Mouse (Mus musculus) midbrain, embryonic 11.5 days (tissue): ENCODE measurements around the gene Prkci. TPM values are rescaled to one million over a fixed set of nuclear protein-coding genes. Genes with fewer than 3 reads are reported as not detected.

Experiments
- ATAC-seq: fragments of 200-750 bp; cut with Nextera tagmentation; 2 replicates; pipeline ENCODE4 v1.8.0; 2017; ENCODE audit warnings: moderate TSS enrichment, moderate library complexity; ENCODE audit not compliant: low FRiP score
- DNase-seq: peaks from one replicate; pipeline ENCODE4 v3.0.0; 2015; ENCODE audit warnings: low spot score; ENCODE audit errors: missing footprints
- H3K27ac ChIP-seq: fragments of 300-500 bp; sonication (generic); 2 replicates; pipeline ENCODE4 v1.5.1; 2014; ENCODE audit warnings: low read depth, low read length
- H3K27me3 ChIP-seq: fragments of 300-500 bp; sonication (generic); 2 replicates; pipeline ENCODE4 v1.6.1; 2014; ENCODE audit warnings: mild to moderate bottlenecking, low read length, moderate library complexity, mixed read lengths; ENCODE audit not compliant: control insufficient read depth, insufficient read depth
- H3K36me3 ChIP-seq: fragments of 300-500 bp; sonication (generic); 2 replicates; pipeline ENCODE4 v1.6.1; 2014; ENCODE audit warnings: mild to moderate bottlenecking, low read length, moderate library complexity, mixed read lengths; ENCODE audit not compliant: control insufficient read depth, insufficient read depth
- H3K4me1 ChIP-seq: fragments of 300-500 bp; sonication (generic); 2 replicates; pipeline ENCODE4 v1.6.1; 2014; ENCODE audit warnings: low read length; ENCODE audit not compliant: control insufficient read depth, insufficient read depth
- H3K4me2 ChIP-seq: fragments of 300-500 bp; sonication (generic); 2 replicates; pipeline ENCODE4 v1.6.1; 2014; ENCODE audit warnings: mild to moderate bottlenecking, moderate library complexity
- H3K4me3 ChIP-seq: fragments of 300-500 bp; sonication (generic); 2 replicates; pipeline ENCODE4 v1.5.1; 2014; ENCODE audit warnings: low read depth, low read length
- H3K9ac ChIP-seq: fragments of 300-500 bp; sonication (generic); 2 replicates; pipeline ENCODE4 v1.6.1; 2014; ENCODE audit warnings: low read length
- H3K9me3 ChIP-seq: fragments of 300-500 bp; sonication (generic); 2 replicates; pipeline ENCODE4 v1.6.1; 2016; ENCODE audit warnings: low read length; ENCODE audit not compliant: control insufficient read depth
- WGBS: fragments of 180-500 bp; shearing (Covaris S2); extraction: QIAGEN DNeasy Blood & Tissue Kit; methylation state at CpG from one replicate; pipeline ENCODE4 v1.1.7; 2014; 5-methylcytosine and 5-hydroxymethylcytosine counted together
- polyA plus RNA-seq: library from polyadenylated mRNA; unstranded; fragments of >200 nt; fragmentation: Nextera tagmentation; extraction: Ambion mirVana; gene quantifications from 2 replicates; pipeline ENCODE4 v1.2.1, GENCODE M21; 2014

Gene Prkci
- polyA plus RNA-seq, 1 experiment from 2014 or later = 37.9 TPM

GRCm38 (mm10) chr3:31004320-31005209, 9.0 kb downstream of the Prkci start:
- Histone ChIP-seq H3K4me2 (no peak overlapping the region), H3K4me3 (no peak overlapping the region), H3K27ac (no peak overlapping the region), H3K9me3 (no peaks in the 10 kb centered on the region; the same call in 1 of the 2 replicates), H3K27me3 (no peaks in the 10 kb centered on the region), H3K4me1 (no peaks in the 10 kb centered on the region; the same call in 1 of the 2 replicates), H3K36me3 (no peaks in the 10 kb centered on the region), H3K9ac (no peak overlapping the region)
- ATAC-seq = no peak
- peak; percentile 81 for DNase-seq
- 80% methylated on average over 6 of the region's 6 CpGs for WGBS

DNA sequence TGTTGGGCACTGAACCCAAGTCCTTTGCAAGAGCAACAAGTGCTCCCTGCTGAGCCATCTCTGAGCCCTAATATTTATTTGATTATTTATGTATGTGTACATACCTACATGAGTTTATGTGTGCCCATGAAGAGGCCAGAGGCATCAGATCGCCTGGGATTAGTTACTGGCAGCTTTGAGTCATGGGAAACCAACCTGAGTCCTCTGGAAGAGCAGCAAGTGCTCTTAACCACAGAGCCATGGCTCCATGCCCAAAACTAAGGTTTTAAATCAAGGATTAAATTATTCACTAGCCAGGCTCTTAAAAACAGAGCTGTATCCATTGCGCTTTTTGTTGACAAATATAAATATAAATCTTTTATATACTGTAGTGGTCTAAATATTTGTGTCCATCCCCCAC, 18.8 kb downstream of the Prkci start:
- Histone ChIP-seq H3K27me3 (no peaks in the 10 kb centered on the region), H3K4me3 (no peak overlapping the region), H3K4me1 (peaks cover 2% of the 10 kb centered on the region; the same call in 1 of the 2 replicates), H3K9me3 (no peaks in the 10 kb centered on the region), H3K27ac (no peak overlapping the region), H3K4me2 (no peak overlapping the region), H3K36me3 (no peaks in the 10 kb centered on the region), H3K9ac (no peak overlapping the region)
- 90% methylated on average over 2 of the region's 2 CpGs for WGBS
- ATAC-seq = no peak
- DNase-seq = peak; percentile 53

- ATAC-seq (no peak), DNase-seq (no peak)
- WGBS = 82% methylated on average over 10 of the region's 10 CpGs
- 0 out of 2 replicates have a peak, but pooled peaks cover 4% of the 10 kb centered on the region for H3K36me3 ChIP-seq
- H3K27ac ChIP-seq = no peak overlapping the region
- no peaks in the 10 kb centered on the region for H3K27me3 ChIP-seq
- H3K4me1 ChIP-seq = peaks cover 2% of the 10 kb centered on the region; the same call in 1 of the 2 replicates
- H3K9me3 ChIP-seq = no peaks in the 10 kb centered on the region
- H3K4me2 ChIP-seq = no peak overlapping the region
- H3K9ac ChIP-seq = no peak overlapping the region
- H3K4me3 ChIP-seq = no peak overlapping the region
Measured at GRCm38 (mm10) chr3:31015682-31016443, 20.3 kb downstream of the Prkci start.

DNA sequence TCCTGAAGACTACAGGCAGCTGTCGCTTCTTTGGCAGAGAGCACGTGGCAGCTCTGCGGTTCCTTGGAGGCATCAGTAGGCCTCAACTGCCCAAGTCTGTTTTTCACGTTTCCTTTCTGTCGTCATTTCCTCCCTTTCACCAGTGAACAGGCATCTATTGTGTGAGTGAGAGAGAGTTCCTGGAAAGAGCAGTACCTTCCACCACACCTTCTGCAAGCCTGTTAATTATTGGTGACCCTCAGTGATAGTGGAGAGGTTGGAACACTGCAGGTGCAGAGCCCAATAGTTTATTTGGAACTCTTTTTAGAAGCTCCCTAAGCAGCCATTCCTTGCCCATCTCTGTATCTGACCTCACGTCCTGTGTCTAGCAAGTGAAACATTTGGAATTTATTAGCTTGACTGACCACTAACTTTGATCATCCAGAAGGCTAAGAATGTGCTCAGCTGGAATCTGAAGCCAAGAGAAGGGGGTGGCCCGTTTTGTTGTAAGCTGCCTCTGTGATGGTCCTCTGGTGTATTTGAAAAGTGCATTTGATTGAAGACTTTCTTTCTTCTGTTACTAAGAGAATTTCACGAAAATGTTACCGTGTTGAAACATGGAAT, 21.1 kb downstream of the Prkci start:
- no peak overlapping the region for H3K27ac ChIP-seq
- no peaks in the 10 kb centered on the region for H3K27me3 ChIP-seq
- 47% methylated on average over 9 of the region's 9 CpGs for WGBS
- no peak overlapping the region for H3K4me2 ChIP-seq
- peaks cover 2% of the 10 kb centered on the region; the same call in 1 of the 2 replicates for H3K4me1 ChIP-seq
- no peak overlapping the region for H3K9ac ChIP-seq
- 0 out of 2 replicates have a peak, but pooled peaks cover 4% of the 10 kb centered on the region for H3K36me3 ChIP-seq
- ATAC-seq (no peak), DNase-seq (peak; percentile 83)
- H3K4me3 ChIP-seq = no peak overlapping the region
- no peaks in the 10 kb centered on the region for H3K9me3 ChIP-seq

DNA sequence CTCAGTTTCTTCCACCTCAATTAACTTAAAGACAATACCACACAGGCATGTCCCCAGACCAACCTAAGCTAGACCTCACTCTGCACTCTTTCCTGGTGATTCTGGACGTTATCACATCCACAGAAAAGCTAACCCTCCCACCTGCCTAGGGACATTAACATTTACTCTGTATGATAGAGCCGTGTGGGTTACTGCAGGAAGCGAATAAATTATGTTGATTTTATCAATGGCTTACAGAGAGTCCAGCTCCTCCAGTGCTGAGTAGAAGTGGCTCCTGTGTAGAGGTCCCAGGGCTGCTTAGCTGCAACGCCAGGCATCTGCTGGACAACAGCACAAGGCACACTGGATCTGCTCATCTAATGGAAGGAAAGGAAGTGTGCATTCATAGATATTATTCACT, 22.1 kb downstream of the Prkci start:
- DNase-seq (no peak), ATAC-seq (peak; percentile 69)
- Histone ChIP-seq H3K27ac (no peak overlapping the region), H3K9ac (no peak overlapping the region), H3K9me3 (no peaks in the 10 kb centered on the region), H3K27me3 (no peaks in the 10 kb centered on the region), H3K4me1 (peaks cover 2% of the 10 kb centered on the region; the same call in 1 of the 2 replicates), H3K4me2 (no peak overlapping the region), H3K4me3 (no peak overlapping the region), H3K36me3 (0 out of 2 replicates have a peak, but pooled peaks cover 4% of the 10 kb centered on the region)
- WGBS = 53% methylated on average over 4 of the region's 4 CpGs

GRCm38 (mm10) chr3:31019287-31019686, 23.7 kb downstream of the Prkci start:
- ATAC-seq (no peak), DNase-seq (no peak)
- 85% methylated on average over 1 of the region's 1 CpGs for WGBS
- no peak overlapping the region for H3K27ac ChIP-seq
- H3K27me3 ChIP-seq = no peaks in the 10 kb centered on the region
- H3K9ac ChIP-seq = no peak overlapping the region
- H3K4me1 ChIP-seq = peaks cover 2% of the 10 kb centered on the region; the same call in 1 of the 2 replicates
- H3K4me3 ChIP-seq = no peak overlapping the region
- 0 out of 2 replicates have a peak, but pooled peaks cover 4% of the 10 kb centered on the region for H3K36me3 ChIP-seq
- no peaks in the 10 kb centered on the region for H3K9me3 ChIP-seq
- H3K4me2 ChIP-seq = no peak overlapping the region

DNA sequence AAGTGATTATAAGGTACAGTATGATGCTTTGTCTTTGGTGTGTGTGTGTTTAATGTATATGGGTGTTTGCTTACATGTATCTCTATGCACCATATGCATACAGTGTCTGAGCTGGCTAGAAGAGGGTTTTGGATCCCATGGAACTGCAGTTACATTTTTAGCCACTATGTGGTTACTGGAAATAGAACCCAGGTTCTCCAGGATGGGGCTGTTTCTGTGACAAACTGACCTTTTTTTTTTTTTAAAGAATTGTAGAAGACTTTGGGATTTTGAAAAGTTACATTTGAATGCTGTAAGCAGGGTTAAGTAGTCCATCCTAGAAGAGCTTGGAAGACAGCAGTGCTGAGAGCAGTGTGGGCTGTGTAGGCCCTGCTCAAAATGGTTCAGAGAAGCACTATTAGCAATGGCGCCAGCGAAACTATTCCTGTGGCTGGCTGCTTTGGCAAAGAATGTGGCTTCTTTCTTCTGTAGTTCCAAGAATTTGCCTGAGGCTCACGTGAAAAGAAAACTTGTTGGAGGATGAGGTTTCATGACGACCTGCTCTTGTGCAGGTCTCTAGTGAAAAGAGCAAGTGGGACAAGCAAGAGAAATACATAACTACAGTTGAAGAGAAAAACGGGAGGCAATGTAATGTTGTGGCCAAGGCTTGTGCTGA, 24.4 kb downstream of the Prkci start:
- no peak overlapping the region for H3K9ac ChIP-seq
- H3K4me2 ChIP-seq = no peak overlapping the region
- WGBS = 93% methylated on average over 5 of the region's 5 CpGs
- 0 out of 2 replicates have a peak, but pooled peaks cover 4% of the 10 kb centered on the region for H3K36me3 ChIP-seq
- peaks cover 2% of the 10 kb centered on the region; the same call in 1 of the 2 replicates for H3K4me1 ChIP-seq
- DNase-seq = no peak
- no peak overlapping the region for H3K4me3 ChIP-seq
- H3K27me3 ChIP-seq = no peaks in the 10 kb centered on the region
- no peak overlapping the region for H3K27ac ChIP-seq
- no peaks in the 10 kb centered on the region for H3K9me3 ChIP-seq
- ATAC-seq = no peak

GRCm38 (mm10) chr3:31020656-31021055, 25.1 kb downstream of the Prkci start:
- H3K9ac ChIP-seq = no peak overlapping the region
- no peak overlapping the region for H3K27ac ChIP-seq
- 93% methylated on average over 4 of the region's 4 CpGs for whole genome bisulfite sequencing
- no peaks in the 10 kb centered on the region for H3K9me3 ChIP-seq
- no peak overlapping the region for H3K4me3 ChIP-seq
- no peak overlapping the region for H3K4me2 ChIP-seq
- H3K36me3 ChIP-seq = 0 out of 2 replicates have a peak, but pooled peaks cover 4% of the 10 kb centered on the region
- DNase-seq (no peak), ATAC-seq (no peak)
- peaks cover 2% of the 10 kb centered on the region; the same call in 1 of the 2 replicates for H3K4me1 ChIP-seq
- H3K27me3 ChIP-seq = no peaks in the 10 kb centered on the region
